Mouse (Mus musculus) liver, embryonic 13.5 days (tissue): ENCODE data around the gene Lemd1. TPM values are rescaled to one million over a fixed set of nuclear protein-coding genes. Genes with fewer than 3 reads are reported as not detected.

Experiments used
- ATAC-seq: fragments of 200-750 bp; cut with Nextera tagmentation; 2 replicates; pipeline ENCODE4 v1.8.0; 2017; ENCODE audit warnings: low read depth, mild to moderate bottlenecking, moderate number of reproducible peaks, moderate library complexity
- DNase-seq: peaks from one replicate; pipeline ENCODE4 v3.0.0; 2022
- H3K27ac ChIP-seq: fragments of 300-500 bp; sonication (generic); 2 replicates; pipeline ENCODE4 v1.5.1; 2015; ENCODE audit warnings: moderate library complexity, mild to moderate bottlenecking, inconsistent platforms
- H3K27me3 ChIP-seq: fragments of 300-500 bp; sonication (generic); 2 replicates; pipeline ENCODE4 v1.6.1; 2015; ENCODE audit warnings: mild to moderate bottlenecking, inconsistent platforms
- H3K36me3 ChIP-seq: fragments of 300-500 bp; sonication (generic); 2 replicates; pipeline ENCODE4 v1.6.1; 2015; ENCODE audit warnings: mild to moderate bottlenecking, inconsistent platforms
- H3K4me1 ChIP-seq: fragments of 300-500 bp; sonication (generic); replicated peaks from 2 replicates; pipeline ENCODE4 v1.6.1; 2015; ENCODE audit warnings: inconsistent platforms
- H3K4me2 ChIP-seq: fragments of 300-500 bp; sonication (generic); 2 replicates; pipeline ENCODE4 v1.6.1; 2015; ENCODE audit warnings: inconsistent platforms, mild to moderate bottlenecking, moderate library complexity
- H3K4me3 ChIP-seq: fragments of 300-500 bp; sonication (generic); replicated peaks from 2 replicates; pipeline ENCODE4 v1.5.1; 2015; ENCODE audit warnings: mild to moderate bottlenecking, inconsistent platforms
- H3K9ac ChIP-seq: fragments of 300-500 bp; sonication (generic); 2 replicates; pipeline ENCODE4 v1.6.1; 2015; ENCODE audit warnings: mild to moderate bottlenecking, inconsistent platforms
- H3K9me3 ChIP-seq: fragments of 300-500 bp; sonication (generic); replicated peaks from 2 replicates; pipeline ENCODE4 v1.6.1; 2016; ENCODE audit warnings: inconsistent platforms
- WGBS: fragments of 180-500 bp; shearing (Covaris S2); methylation state at CpG from one replicate; pipeline ENCODE4 v1.1.7; 2015; ENCODE audit not compliant: insufficient replicate concordance; 5-methylcytosine and 5-hydroxymethylcytosine counted together
- polyA plus RNA-seq: library from polyadenylated mRNA; unstranded; fragments of >200 nt; fragmentation: Nextera tagmentation; extraction: Ambion mirVana; gene quantifications from 2 replicates; pipeline ENCODE4 v1.2.1, GENCODE M21; 2015

Lemd1 gene
- not detected in 2 replicates for polyA plus RNA-seq

GRCm38 (mm10) chr1:132191093-132191785 lies at the start of gene Lemd1, which contains the start of gene AC124108.1:
TSS of gene Lemd1 (plus strand) at chr1:132191431.
TSS of gene AC124108.1 (plus strand) at chr1:132191457.
- ATAC-seq (no peak), DNase-seq (no peak)
- H3K9ac ChIP-seq: no peak within 1 kb of the TSS
- peak within 1 kb of the TSS; percentile 71 for H3K4me2 ChIP-seq
- peaks cover 98% of the 10 kb centered on the region for H3K27me3 ChIP-seq
- no peak within 1 kb of the TSS for H3K27ac ChIP-seq
- no peaks in the 10 kb centered on the region for H3K36me3 ChIP-seq
- H3K4me3 ChIP-seq: peak within 1 kb of the TSS; percentile 51
- WGBS: 2% methylated on average over 34 of the region's 34 CpGs
- no peaks in the 10 kb centered on the region for H3K9me3 ChIP-seq
- peaks cover 10% of the 10 kb centered on the region; the same call in 1 of the 2 replicates for H3K4me1 ChIP-seq

- no peaks in the 10 kb centered on the region for H3K36me3 ChIP-seq
- DNase-seq (no peak), ATAC-seq (peak; percentile 48)
- H3K4me3 ChIP-seq: no peak overlapping the region
- H3K4me1 ChIP-seq: peaks cover 38% of the 10 kb centered on the region
- no peak overlapping the region for H3K27ac ChIP-seq
- peaks cover 33% of the 10 kb centered on the region for H3K27me3 ChIP-seq
- 50% methylated on average over 13 of the region's 13 CpGs for WGBS
- no peak overlapping the region for H3K4me2 ChIP-seq
- H3K9me3 ChIP-seq: no peaks in the 10 kb centered on the region
- no peak overlapping the region for H3K9ac ChIP-seq
Observed at GRCm38 (mm10) chr1:132141753-132142152, 49.5 kb upstream of the Lemd1 start.

GRCm38 (mm10) chr1:132143079-132143478 lies 48.2 kb upstream of the Lemd1 start:
- peaks cover 28% of the 10 kb centered on the region for H3K27me3 ChIP-seq
- no peak overlapping the region for H3K27ac ChIP-seq
- 20% methylated on average over 5 of the region's 5 CpGs for WGBS
- no peak overlapping the region for H3K4me3 ChIP-seq
- H3K4me2 ChIP-seq: no peak overlapping the region
- no peaks in the 10 kb centered on the region for H3K9me3 ChIP-seq
- H3K9ac ChIP-seq: no peak overlapping the region
- peaks cover 33% of the 10 kb centered on the region for H3K4me1 ChIP-seq
- DNase-seq (no peak), ATAC-seq (no peak)
- no peaks in the 10 kb centered on the region for H3K36me3 ChIP-seq

DNA sequence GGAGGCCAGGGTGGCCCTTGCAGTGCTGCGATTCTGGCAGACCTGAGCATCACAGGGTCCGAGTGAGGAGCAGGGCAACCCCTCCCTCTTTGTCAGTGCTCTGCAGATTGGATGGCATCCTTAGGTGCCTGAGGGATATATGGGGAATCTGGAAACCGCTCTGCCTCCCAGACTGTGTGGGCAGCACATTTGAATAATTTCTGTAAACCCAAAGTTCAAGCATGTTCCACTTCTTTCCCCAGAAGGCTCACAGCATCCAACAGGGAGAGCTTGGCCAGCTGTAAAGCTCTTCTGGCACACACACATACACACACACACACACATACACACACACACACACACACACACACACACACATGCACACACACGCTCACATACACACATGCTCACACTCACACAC lies 47.5 kb upstream of the Lemd1 start:
- peaks cover 21% of the 10 kb centered on the region for H3K27me3 ChIP-seq
- no peak overlapping the region for H3K4me3 ChIP-seq
- H3K4me1 ChIP-seq: peaks cover 26% of the 10 kb centered on the region
- H3K4me2 ChIP-seq: no peak overlapping the region
- H3K36me3 ChIP-seq: no peaks in the 10 kb centered on the region
- ATAC-seq (no peak), DNase-seq (no peak)
- 61% methylated on average over 4 of the region's 4 CpGs for WGBS
- no peak overlapping the region for H3K27ac ChIP-seq
- H3K9me3 ChIP-seq: no peaks in the 10 kb centered on the region
- no peak overlapping the region for H3K9ac ChIP-seq

- 52% methylated on average over 2 of the region's 2 CpGs for WGBS
- ATAC-seq: no peak
Observed at GRCm38 (mm10) chr1:132144223-132144622, 47.0 kb upstream of the Lemd1 start.

DNA sequence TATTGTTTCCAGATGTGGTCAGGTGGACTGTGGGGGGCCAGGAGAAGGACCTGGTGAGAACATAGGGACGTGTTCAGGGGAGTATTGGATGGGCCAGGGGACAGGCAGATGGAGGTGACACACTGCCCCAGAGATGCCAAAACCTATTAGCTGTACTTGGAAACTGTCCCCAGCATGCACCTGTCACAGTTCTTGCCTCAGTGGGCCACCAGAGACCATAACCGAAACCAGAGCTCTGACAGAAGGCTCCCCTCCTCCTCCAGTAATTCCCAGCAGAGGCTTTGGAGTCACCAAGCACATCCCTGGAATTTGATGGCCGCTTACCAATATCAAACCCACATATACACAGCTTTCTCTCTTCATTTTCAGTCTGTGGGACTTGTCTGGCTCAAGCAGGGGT lies 46.4 kb upstream of the Lemd1 start:
- no peak for ATAC-seq
- peaks cover 10% of the 10 kb centered on the region for H3K27me3 ChIP-seq
- no peak overlapping the region for H3K4me3 ChIP-seq
- no peaks in the 10 kb centered on the region for H3K36me3 ChIP-seq
- no peak for DNase-seq
- H3K4me1 ChIP-seq: peaks cover 20% of the 10 kb centered on the region
- no peak overlapping the region for H3K9ac ChIP-seq
- H3K27ac ChIP-seq: no peak overlapping the region
- WGBS: 60% methylated on average over 3 of the region's 3 CpGs
- no peaks in the 10 kb centered on the region for H3K9me3 ChIP-seq
- no peak overlapping the region for H3K4me2 ChIP-seq

More at GRCm38 (mm10) chr1:132144223-132144622, 47.0 kb upstream of the Lemd1 start:
- no peak overlapping the region for H3K9ac ChIP-seq
- H3K9me3 ChIP-seq: no peaks in the 10 kb centered on the region
- no peak overlapping the region for H3K4me3 ChIP-seq
- no peak for DNase-seq
- no peaks in the 10 kb centered on the region for H3K36me3 ChIP-seq
- no peak overlapping the region for H3K4me2 ChIP-seq
- peaks cover 23% of the 10 kb centered on the region for H3K4me1 ChIP-seq
- no peak overlapping the region for H3K27ac ChIP-seq
- H3K27me3 ChIP-seq: peaks cover 16% of the 10 kb centered on the region

GRCm38 (mm10) chr1:132145973-132146685 lies 45.1 kb upstream of the Lemd1 start:
- no peak overlapping the region for H3K27ac ChIP-seq
- H3K9me3 ChIP-seq: no peaks in the 10 kb centered on the region
- DNase-seq (no peak), ATAC-seq (no peak)
- H3K4me2 ChIP-seq: no peak overlapping the region
- no peak overlapping the region for H3K4me3 ChIP-seq
- H3K9ac ChIP-seq: no peak overlapping the region
- WGBS: 66% methylated on average over 8 of the region's 8 CpGs
- H3K27me3 ChIP-seq: no peaks in the 10 kb centered on the region
- H3K36me3 ChIP-seq: no peaks in the 10 kb centered on the region
- peaks cover 20% of the 10 kb centered on the region for H3K4me1 ChIP-seq

DNA sequence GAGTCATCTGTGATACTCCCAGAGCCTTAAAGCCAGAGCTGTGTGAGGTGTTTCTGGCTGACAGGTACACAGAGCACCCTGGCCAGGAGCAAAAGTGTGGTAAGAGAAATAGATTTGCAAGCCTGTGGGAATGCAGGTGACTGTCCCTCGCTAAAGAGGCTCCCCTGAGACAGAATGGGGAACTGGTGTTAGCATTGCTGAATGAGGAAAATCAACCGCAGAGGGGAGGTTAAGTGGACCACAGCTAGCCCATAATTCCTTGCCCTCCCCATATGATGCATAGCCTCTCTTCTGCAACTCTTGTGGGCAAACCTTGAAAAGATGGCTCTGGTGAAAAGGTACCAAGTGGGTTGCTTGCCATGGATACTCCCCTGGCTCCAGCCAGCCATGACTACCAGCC lies 41.8 kb upstream of the Lemd1 start:
- no peaks in the 10 kb centered on the region for H3K27me3 ChIP-seq
- DNase-seq (no peak), ATAC-seq (no peak)
- no peak overlapping the region for H3K4me3 ChIP-seq
- H3K4me1 ChIP-seq: peaks cover 22% of the 10 kb centered on the region; the same call in 1 of the 2 replicates
- H3K9ac ChIP-seq: no peak overlapping the region
- H3K27ac ChIP-seq: no peak overlapping the region
- H3K36me3 ChIP-seq: no peaks in the 10 kb centered on the region
- no peaks in the 10 kb centered on the region for H3K9me3 ChIP-seq
- WGBS: 26% methylated on average over 2 of the region's 2 CpGs
- no peak overlapping the region for H3K4me2 ChIP-seq

DNA sequence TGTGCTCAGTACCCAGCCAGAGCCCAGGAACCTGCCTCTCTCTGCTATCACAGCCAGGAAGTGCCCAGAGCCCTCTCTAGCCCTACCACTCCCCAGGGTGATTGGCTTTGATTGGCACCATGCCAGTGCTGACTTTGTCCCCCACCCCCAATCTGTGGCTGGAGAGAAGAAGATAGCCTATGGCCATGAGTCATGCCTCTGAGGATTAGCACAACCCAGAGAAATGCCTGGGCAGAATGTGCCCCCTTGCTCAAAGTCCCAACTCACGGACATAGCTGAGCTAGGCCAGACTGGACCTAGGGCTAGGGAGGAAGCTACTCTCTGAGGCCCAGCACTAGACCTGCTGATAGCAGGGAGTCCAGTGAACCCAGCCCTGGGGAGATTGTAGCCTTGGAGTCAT lies 41.1 kb upstream of the Lemd1 start:
- Histone ChIP-seq H3K27ac (no peak overlapping the region), H3K27me3 (no peaks in the 10 kb centered on the region), H3K36me3 (no peaks in the 10 kb centered on the region), H3K9me3 (no peaks in the 10 kb centered on the region), H3K4me1 (peaks cover 22% of the 10 kb centered on the region; the same call in 1 of the 2 replicates), H3K4me3 (no peak overlapping the region), H3K9ac (no peak overlapping the region), H3K4me2 (no peak overlapping the region)
- 25% methylated on average over 1 of the region's 1 CpGs for WGBS
- peak; percentile 52; the same call in 1 of the 2 replicates for ATAC-seq
- no peak for DNase-seq

GRCm38 (mm10) chr1:132150817-132151601 lies 40.2 kb upstream of the Lemd1 start:
- H3K9me3 ChIP-seq: no peaks in the 10 kb centered on the region
- H3K4me1 ChIP-seq: peaks cover 22% of the 10 kb centered on the region; the same call in 1 of the 2 replicates
- WGBS: 60% methylated on average over 15 of the region's 15 CpGs
- no peaks in the 10 kb centered on the region for H3K27me3 ChIP-seq
- no peak overlapping the region for H3K9ac ChIP-seq
- ATAC-seq: no peak
- no peak overlapping the region for H3K4me3 ChIP-seq
- no peak for DNase-seq
- H3K4me2 ChIP-seq: no peak overlapping the region
- H3K27ac ChIP-seq: no peak overlapping the region
- H3K36me3 ChIP-seq: no peaks in the 10 kb centered on the region

DNA sequence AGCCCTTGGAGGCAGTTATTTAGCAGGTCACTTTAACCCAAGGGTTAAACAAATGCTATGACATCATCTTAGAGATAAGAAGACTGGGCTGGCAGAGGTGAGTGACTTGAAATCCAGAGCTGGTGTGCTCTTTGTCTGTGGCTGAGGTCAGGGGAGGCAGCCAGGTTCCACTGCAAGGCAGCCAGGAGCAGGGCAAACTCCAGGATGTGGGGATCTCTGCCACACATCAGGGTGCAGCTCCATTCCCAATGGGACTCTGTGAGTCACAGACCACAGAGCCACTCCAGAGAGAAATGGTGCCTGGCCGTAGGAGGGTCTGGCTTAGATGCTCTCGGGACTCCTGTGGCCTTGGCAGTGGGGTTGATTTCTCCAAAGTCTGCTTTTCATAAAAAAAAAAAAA lies 39.3 kb upstream of the Lemd1 start:
- no peak overlapping the region for H3K4me3 ChIP-seq
- H3K4me1 ChIP-seq: peaks cover 22% of the 10 kb centered on the region; the same call in 1 of the 2 replicates
- H3K9ac ChIP-seq: no peak overlapping the region
- 53% methylated on average over 2 of the region's 2 CpGs for WGBS
- no peak overlapping the region for H3K27ac ChIP-seq
- H3K36me3 ChIP-seq: no peaks in the 10 kb centered on the region
- H3K4me2 ChIP-seq: no peak overlapping the region
- no peaks in the 10 kb centered on the region for H3K9me3 ChIP-seq
- DNase-seq (no peak), ATAC-seq (no peak; the same call in 1 of the 2 replicates)
- H3K27me3 ChIP-seq: no peaks in the 10 kb centered on the region
